Mouse (Mus musculus) frontal cortex, adult 2 months (tissue): ENCODE data around the gene Cspg4. TPM values are rescaled to one million over a fixed set of nuclear protein-coding genes. Genes with fewer than 3 reads are reported as not detected.

Experiments
- DNase-seq, 2 experiments: peaks; one replicate each; pipeline ENCODE4 v3.0.0; 2022; ENCODE audit warnings: low spot score in 1 of 2; ENCODE audit errors: extremely low spot score in 1 of 2
- polyA plus RNA-seq: library from polyadenylated mRNA; depleted of rRNA; stranded (reverse); fragments of >200 nt; gene quantifications from 2 replicates; pipeline ENCODE4 v1.2.3, GENCODE M21; 2012

Cspg4 gene
- polyA plus RNA-seq, 1 experiment, result 12.0 TPM

DNA sequence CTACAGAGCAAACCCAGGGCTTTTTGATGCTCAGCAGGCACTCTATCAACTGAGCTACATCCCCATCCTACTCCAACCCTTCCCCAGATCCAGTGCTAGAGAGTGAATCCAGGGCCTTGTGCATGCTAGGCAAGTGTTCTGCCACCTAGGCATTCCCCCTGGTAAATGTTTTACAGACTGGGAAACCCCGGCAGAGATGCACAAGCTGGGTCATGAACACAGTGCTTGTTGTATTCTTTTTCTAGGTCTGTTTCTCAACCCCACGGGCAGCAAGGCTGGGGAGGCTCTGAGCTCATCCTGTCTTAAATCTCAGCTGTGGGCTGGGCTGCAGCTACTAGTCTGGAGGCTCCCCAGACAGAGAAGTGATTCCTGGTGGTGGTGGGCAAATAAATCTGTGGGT lies 2.0 kb upstream of the Cspg4 start:
- DNase-seq, result no peak

DNA sequence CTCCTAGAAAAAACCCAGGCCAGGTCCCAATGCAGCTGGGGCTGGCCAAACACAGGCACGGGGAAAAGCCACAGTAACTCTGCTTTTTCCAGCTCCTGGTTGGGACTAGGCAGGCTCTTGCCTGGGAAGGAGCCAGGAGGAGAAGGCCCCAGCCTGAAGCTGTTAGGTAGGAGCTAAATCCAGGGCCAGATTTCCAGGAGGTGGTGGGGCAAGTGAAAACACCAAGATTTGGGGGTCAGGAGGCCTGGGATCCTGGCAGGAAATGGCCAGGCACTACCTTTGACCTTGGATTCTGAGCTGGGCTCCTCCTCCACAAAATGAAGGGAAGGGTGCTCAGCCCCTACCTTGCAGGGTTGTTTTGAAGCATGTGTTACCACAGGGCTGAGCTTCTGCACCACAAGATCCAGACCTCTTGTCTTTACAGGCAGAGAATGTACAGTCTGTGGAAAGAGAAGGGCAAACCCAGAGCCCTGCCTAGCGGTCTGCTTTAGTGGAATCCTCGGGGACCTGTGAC lies 560 bp upstream of the Cspg4 start, which contains the start of gene Odf3l1:
Odf3l1 (minus strand) TSS at position 464 of the 514 bp plus-strand sequence.
- no peak for DNase-seq

GRCm38 (mm10) chr9:56865673-56866400 lies 1.0 kb downstream of the Cspg4 start:
- DNase-seq, result no peak

DNA sequence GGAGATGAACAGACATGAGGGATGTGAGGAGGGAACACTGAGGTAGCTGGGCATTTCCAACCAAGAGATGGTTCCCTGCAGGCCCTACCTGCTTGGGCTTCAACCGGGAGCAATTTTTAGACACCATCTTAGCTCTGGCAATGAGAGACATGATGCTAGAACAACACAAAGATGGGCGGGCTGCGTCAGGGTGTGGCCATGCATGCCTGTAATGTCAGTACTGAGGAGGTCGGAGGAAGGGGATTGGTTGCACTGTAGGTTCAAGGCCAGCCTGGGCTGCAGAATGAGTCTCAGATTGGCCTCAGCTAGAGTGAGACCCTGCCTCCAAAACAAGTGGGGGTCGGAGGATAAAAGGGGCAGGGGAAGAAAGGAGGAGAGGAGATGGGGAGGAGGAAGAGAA lies 1.6 kb downstream of the Cspg4 start:
- DNase-seq, result no peak

DNA sequence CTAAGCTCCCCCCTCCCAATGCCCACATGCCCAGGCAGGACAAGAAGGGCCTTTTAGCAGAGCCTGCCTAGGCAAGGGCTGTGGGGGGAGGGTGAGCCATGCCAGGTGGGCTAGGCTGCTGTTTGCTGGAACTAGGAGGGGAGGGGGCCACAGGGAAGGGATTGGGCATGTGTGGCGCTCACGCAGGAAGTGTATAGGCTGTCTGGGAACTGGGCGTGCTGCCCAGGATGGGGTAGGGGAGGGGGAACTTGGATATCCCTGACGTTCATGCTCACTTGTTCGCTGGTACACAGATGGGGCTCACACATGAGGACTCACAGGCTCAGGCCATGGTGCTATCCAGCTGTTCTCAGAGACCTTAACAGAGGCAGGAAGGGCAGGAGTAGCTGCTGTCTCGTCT lies 3.5 kb downstream of the Cspg4 start:
- peak in 1 of 2 experiments; percentile 55 for DNase-seq

- peak; percentile 80 to 84 for DNase-seq
Observed at GRCm38 (mm10) chr9:56869552-56869951, 4.7 kb downstream of the Cspg4 start.

DNA sequence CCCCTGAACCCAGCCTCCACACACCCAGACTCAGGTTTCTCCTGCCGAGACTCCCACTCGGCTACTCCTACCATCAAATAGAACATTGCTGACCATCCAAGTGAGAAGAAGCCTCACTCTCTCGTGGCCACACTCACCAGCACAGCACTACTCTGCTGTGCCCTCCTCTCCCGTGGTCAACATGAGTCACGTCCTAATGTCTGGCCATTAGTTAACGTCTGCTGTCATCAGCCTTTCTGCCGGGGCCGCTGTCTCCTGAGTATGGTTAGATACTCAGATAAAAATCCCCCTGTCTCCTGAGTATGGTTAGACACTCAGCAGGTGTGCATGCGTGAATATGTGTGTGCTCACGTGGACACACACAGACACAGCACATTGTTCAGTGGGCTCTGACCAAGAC lies 5.9 kb downstream of the Cspg4 start:
- DNase-seq, result no peak

DNA sequence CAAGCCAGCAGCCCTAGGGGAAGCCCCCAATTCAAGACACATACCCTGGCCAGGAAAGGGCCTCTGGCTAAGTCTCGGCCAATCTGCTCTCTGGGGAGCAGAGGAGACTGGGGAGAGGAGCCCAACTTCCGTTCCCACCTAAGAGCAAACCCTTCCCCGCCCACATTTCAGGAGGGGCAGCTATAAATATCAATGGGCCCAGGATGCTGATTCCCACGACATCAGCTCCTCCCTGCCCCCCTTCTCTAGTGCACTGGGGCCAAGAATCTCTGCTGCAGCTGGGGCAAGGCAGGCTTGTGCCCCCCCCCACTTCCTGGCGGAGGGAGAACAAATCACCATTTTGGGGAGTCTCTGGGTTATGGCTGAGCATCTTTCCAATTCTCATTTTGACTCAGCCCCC lies 6.4 kb downstream of the Cspg4 start:
- peak in 1 of 2 experiments; percentile 35 for DNase-seq

DNA sequence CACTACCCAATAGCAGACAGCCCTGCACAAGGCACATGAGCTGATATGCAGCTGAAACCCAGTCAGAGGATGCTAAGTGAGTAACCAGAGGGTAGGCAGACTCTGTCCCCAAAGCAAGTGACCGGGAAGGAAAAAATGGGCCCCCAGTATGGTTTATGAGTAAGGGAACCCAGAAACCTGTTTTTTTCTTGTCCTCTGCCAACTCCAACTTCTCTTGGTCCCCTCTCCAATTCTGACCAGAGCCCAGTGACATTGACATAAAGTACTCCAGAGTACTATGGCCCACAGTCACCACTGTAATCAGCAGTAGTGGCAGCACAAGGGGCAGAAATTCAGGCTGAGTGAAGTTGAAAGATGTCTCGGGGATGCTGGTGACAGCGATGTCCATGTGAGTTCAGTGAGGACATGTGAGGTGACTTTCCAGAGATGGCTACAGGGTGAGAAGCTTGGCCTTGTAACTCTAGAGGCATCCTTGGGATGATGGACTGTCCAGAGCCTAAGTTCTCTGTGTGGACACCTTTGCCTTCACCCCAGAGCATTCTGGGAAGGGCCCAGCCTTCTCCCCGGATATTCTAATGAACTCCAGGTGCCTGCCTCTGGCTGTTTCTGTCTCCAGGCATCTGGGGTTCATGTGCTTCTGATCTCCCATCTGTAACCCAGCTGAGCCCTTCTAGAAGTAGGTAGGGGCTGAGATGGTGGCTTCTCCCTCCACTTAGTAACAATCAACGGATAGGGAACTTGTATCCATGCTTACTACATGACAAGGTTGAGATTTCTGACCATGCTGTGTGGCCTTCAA lies 7.5 kb downstream of the Cspg4 start:
- no peak for DNase-seq

DNA sequence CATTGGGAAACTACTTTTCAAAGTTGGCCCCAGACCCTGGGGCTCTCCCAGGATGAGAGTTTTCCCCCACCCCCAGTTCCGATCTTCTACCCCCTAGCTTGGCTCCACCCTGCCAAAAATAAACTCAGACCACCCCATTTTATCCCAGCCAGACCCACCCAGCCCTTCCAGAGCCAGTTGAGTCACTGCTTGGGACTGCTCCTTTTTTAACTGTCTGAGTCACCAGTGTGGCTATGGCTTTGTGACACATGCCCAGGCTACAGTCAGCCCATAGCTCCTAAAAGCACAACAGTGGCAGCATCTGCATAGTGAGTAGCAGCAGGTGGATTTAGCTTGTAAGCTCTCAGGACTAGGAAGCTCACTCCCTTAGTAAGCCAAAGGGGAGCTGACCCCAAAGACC lies 8.3 kb downstream of the Cspg4 start:
- peak in 1 of 2 experiments; percentile 31 for DNase-seq

DNA sequence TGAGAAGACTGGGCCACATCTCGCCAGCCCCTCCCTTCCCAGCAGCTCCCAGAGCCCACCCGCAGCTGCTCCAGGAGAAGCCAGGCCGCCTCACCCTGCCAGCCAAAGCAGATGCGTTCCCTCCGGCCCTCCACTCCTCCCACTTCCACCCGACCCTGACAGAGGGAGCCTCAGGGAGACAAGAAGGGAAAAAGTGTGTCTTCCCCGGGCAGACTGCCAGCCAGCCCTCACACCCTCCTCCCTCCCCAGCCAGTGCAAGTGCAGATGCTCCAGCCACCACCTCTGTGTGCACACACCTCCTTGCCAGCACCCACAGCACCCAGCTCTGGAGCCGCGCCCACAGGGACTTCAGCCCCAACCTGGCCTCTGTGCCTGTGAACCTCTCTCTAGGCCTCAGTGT lies 12.0 kb downstream of the Cspg4 start:
- DNase-seq, result peak in 1 of 2 experiments; percentile 52

DNA sequence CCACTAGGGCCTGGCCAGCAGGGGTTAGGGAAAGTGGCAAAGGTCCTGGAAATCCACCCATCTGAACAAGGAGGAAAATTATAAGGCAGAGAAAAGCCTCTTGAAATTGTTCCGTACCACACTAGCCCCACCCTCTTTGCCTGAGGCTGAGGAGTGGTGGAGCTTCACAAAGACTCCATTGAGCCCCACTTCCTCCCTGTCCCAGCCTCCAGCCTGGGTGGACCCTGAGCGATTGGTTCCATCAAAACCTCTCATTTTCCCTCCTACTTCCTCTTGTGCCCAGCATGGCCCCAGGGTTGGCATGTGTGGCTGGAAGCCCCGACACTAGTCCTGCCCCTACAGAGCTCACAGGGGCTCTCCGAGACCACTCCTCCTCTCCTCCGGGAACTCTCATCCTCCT lies 12.5 kb downstream of the Cspg4 start:
- no peak for DNase-seq

DNA sequence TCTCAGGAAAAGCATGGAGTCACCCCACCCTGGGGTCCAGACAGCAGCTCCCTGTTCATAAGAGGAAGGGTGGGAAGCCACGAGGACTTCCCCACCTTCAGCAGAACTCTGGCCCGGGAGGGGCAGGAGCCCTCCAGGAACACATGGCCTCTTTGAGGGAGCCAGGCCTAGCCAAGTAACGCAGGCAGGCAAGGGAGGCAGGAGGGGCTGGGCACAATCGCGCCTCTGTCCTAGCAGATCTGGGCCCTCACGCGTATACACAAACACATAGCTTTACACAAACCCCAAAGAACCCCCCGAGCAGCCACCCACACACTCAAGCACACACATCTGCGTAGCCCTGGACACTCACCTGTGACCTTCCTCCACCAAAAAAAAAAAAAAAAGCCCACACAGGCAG lies 16.0 kb downstream of the Cspg4 start:
- peak in 1 of 2 experiments; percentile 32 for DNase-seq

- DNase-seq, result no peak
Observed at GRCm38 (mm10) chr9:56881539-56882082, 16.8 kb downstream of the Cspg4 start.

GRCm38 (mm10) chr9:56882283-56882682 lies 17.4 kb downstream of the Cspg4 start:
- no peak for DNase-seq

DNA sequence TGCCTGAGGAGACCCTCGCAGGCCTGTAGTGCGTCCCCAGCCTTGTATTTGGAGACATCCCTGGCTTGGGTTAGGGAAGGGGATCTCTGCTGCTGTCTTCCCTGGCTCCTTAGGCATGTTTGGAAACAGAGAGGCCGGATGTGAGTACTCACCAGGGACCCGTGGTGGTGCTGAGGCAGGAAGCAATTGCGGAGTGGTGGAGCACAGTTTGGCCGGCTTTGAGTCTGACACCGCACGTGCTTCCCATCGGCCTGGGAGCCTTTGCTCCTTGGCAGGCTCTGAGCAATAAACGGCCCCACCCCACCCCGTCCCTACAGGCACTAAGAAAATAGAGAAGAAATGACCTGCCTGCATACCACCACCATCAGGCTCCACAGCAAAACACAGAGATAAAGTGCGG lies 18.0 kb downstream of the Cspg4 start:
- no peak for DNase-seq

DNA sequence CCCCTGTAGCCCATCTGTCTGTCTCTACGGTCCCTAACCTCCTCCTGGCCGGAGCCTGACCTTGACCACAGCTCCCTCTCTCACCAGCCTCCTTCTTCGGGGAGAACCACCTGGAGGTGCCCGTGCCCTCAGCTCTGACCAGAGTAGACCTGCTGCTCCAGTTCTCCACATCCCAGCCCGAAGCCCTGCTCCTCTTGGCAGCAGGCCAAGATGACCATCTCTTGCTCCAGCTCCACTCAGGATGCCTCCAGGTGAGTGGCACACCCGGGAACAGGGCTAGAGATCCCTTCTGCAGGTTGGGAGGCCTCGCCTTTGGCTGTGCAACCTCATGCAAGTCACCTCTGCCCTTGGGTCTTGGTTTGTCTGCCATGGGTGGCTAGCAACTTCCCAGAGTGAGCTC lies 18.6 kb downstream of the Cspg4 start:
- DNase-seq, result no peak

GRCm38 (mm10) chr9:56884328-56884727 lies 19.5 kb downstream of the Cspg4 start:
- DNase-seq, result peak in 1 of 2 experiments; percentile 45

GRCm38 (mm10) chr9:56886113-56886512 lies 21.3 kb downstream of the Cspg4 start:
- DNase-seq, result no peak

- no peak for DNase-seq
Observed at GRCm38 (mm10) chr9:56886601-56887000, 21.8 kb downstream of the Cspg4 start.

DNA sequence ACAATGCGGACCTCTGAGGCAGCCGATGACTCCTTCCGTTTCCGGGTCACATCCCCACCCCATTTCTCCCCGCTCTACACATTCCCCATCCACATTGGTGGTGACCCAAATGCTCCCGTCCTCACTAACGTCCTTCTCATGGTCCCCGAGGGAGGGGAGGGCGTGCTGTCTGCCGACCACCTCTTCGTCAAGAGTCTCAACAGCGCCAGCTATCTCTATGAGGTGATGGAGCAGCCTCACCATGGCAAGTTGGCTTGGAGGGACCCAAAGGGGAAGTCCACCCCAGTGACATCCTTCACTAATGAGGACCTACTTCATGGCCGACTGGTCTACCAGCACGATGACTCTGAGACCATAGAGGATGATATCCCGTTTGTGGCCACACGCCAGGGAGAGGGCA lies 22.7 kb downstream of the Cspg4 start:
- no peak for DNase-seq
